Mouse (Mus musculus) kidney, adult 2 months (tissue): ENCODE measurements around the gene Prkd2. TPM values are rescaled to one million over a fixed set of nuclear protein-coding genes. Genes with fewer than 3 reads are reported as not detected.

Experiments used
- DNase-seq: peaks from one replicate; pipeline ENCODE4 v3.0.0; 2021
- H3K27ac ChIP-seq: fragments of 200-500 bp; 2 replicates; pipeline ENCODE4 v1.5.1; 2012; ENCODE audit warnings: low read depth, low read length, control low read depth, inconsistent platforms; ENCODE audit not compliant: insufficient read depth
- H3K27me3 ChIP-seq: fragments of 200-500 bp; replicated peaks from 2 replicates; pipeline ENCODE4 v1.6.1; 2012; ENCODE audit warnings: mild to moderate bottlenecking, moderate library complexity, low read length, inconsistent platforms; ENCODE audit not compliant: control insufficient read depth, insufficient read depth
- H3K36me3 ChIP-seq: fragments of 200-500 bp; 2 replicates; pipeline ENCODE4 v1.6.1; 2012; ENCODE audit warnings: mild to moderate bottlenecking, moderate library complexity, low read length, inconsistent platforms; ENCODE audit not compliant: control insufficient read depth, insufficient read depth
- H3K4me1 ChIP-seq: fragments of 200-500 bp; 2 replicates; pipeline ENCODE4 v1.6.1; 2011; ENCODE audit warnings: low read length; ENCODE audit not compliant: control insufficient read depth, insufficient read depth
- H3K4me3 ChIP-seq: fragments of 200-500 bp; 2 replicates; pipeline ENCODE4 v1.5.1; 2011; ENCODE audit warnings: mild to moderate bottlenecking, low read depth, low read length, control low read depth; ENCODE audit not compliant: insufficient read depth
- CTCF ChIP-seq: fragments of 200-500 bp; conservative IDR thresholded peaks from 2 replicates; pipeline ENCODE4 v1.5.1; 2011; ENCODE audit warnings: low read depth, mild to moderate bottlenecking, control low read depth, low read length, moderate library complexity, mixed read lengths; ENCODE audit not compliant: insufficient read depth, insufficient read length
- POLR2A ChIP-seq: fragments of 200-500 bp; IDR thresholded peaks from one replicate; pipeline ENCODE4 v1.6.1; 2011; ENCODE audit warnings: low read depth, low read length, control low read depth
- WGBS: fragments of 180-500 bp; shearing (Covaris S2); methylation state at CpG from one replicate; pipeline ENCODE4 v1.1.7; 2018; 5-methylcytosine and 5-hydroxymethylcytosine counted together
- polyA plus RNA-seq: library from polyadenylated mRNA; depleted of rRNA; stranded (reverse); fragments of >200 nt; gene quantifications from 2 replicates; pipeline ENCODE4 v1.2.3, GENCODE M21; 2012

Prkd2 gene
- polyA plus RNA-seq, 1 experiment = 23.3 TPM

DNA sequence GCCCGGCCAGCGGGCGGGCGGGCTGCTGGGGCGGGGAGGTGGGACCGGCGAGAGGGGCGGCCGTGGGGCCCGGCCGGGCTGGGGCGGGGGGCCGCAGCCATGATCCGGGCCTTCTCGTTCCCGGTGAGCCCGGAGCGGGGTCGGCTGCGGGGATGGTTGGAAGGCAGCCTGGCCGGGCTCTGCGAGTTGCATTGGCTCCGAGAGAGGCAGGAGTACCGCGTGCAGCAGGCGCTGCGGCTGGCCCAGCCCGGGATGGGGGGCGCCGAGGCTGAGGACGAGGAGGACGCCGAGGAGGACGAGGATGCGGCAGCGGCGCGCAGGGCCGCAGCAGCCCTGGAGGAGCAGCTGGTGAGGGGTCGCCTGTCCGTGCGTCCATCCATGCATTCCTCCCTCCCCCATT lies 32.6 kb downstream of the Prkd2 start:
- no peaks in the 10 kb centered on the region for H3K27me3 ChIP-seq
- H3K36me3 ChIP-seq = no peaks in the 10 kb centered on the region
- TF ChIP-seq POLR2A (no peak), CTCF (no peak)
- H3K4me3 ChIP-seq = peak overlapping the region; percentile 52
- H3K4me1 ChIP-seq = no peaks in the 10 kb centered on the region
- DNase-seq = no peak
- under 1% methylated on average over 35 of the region's 42 CpGs for WGBS
- H3K27ac ChIP-seq = no peak overlapping the region

DNA sequence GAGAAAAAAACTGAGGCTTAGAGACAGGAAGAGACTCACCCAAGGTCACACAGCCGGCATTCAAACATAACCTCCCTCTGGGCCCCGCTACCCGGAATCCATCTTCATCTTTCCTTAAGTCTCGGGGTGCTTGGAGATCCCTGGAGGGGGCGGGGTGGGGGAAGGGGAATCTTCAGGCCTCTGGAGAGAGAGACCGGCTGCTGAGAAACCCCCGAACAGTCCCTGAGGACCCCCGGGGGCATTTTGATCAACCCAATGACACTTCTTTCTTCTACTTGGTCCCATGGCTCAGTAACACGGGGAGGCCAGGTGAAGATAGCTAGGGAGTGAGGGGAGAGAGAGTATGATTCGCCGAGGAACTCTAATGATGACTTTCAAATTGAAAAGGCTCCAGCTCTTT lies 33.3 kb downstream of the Prkd2 start:
- H3K27me3 ChIP-seq = no peaks in the 10 kb centered on the region
- H3K36me3 ChIP-seq = no peaks in the 10 kb centered on the region
- no peak for DNase-seq
- H3K27ac ChIP-seq = no peak overlapping the region
- peak overlapping the region; percentile 52; the same call in 1 of the 2 replicates for H3K4me3 ChIP-seq
- 32% methylated on average over 11 of the region's 11 CpGs for WGBS
- TF ChIP-seq POLR2A (no peak), CTCF (no peak)
- no peaks in the 10 kb centered on the region for H3K4me1 ChIP-seq

DNA sequence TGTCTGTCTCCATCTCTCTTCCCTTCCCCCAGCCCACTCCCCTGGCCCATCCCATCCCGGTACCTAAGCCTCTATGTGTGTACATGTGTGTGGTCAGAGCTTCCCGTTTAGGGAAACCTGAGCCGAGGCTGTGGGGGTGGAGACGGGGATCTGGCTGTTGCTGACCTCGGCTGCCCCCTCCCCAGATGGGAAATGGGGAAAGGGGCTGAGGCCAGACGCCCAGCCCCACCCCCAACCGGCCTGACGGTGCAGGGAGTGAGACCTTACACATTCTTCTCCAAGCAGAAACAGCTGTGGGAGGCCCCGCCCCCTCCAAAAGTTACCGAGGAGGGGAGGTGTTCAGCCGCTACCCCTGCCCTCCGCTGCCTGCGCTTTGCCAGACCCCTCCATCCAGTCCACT lies 33.9 kb downstream of the Prkd2 start:
- no peaks in the 10 kb centered on the region for H3K4me1 ChIP-seq

DNA sequence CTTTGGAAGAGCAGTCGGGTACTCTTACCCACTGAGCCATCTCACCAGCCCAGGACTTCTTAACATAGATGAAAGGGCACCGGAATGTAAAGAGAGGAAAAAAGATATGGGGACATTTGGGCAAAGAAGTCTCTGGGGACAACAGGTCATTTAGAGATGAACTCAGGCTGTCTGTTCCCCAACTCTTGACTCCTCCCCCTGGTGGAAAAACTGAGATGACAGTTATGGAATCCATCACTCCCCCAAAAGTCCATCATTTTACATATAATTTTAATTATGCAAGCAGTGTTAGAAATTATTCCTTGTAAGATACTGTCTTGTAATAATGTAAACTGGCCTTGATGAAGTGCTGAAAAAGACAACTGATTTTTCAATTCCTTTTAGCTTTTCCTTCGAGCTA lies 35.0 kb downstream of the Prkd2 start:
- no peak for TF ChIP-seq POLR2A
- no peak for TF ChIP-seq CTCF
- Histone ChIP-seq H3K27me3 (no peaks in the 10 kb centered on the region), H3K36me3 (no peaks in the 10 kb centered on the region), H3K27ac (no peak overlapping the region), H3K4me3 (no peak overlapping the region), H3K4me1 (no peaks in the 10 kb centered on the region)
- WGBS = 78% methylated on average over 3 of the region's 3 CpGs
- DNase-seq = no peak

More for the DNA sequence above, 33.9 kb downstream of the Prkd2 start:
- H3K27ac ChIP-seq = no peak overlapping the region
- H3K27me3 ChIP-seq = no peaks in the 10 kb centered on the region
- DNase-seq = peak; percentile 16
- H3K4me3 ChIP-seq = no peak overlapping the region
- 39% methylated on average over 13 of the region's 13 CpGs for WGBS
- TF ChIP-seq CTCF (no peak), POLR2A (no peak)
- no peaks in the 10 kb centered on the region for H3K36me3 ChIP-seq

DNA sequence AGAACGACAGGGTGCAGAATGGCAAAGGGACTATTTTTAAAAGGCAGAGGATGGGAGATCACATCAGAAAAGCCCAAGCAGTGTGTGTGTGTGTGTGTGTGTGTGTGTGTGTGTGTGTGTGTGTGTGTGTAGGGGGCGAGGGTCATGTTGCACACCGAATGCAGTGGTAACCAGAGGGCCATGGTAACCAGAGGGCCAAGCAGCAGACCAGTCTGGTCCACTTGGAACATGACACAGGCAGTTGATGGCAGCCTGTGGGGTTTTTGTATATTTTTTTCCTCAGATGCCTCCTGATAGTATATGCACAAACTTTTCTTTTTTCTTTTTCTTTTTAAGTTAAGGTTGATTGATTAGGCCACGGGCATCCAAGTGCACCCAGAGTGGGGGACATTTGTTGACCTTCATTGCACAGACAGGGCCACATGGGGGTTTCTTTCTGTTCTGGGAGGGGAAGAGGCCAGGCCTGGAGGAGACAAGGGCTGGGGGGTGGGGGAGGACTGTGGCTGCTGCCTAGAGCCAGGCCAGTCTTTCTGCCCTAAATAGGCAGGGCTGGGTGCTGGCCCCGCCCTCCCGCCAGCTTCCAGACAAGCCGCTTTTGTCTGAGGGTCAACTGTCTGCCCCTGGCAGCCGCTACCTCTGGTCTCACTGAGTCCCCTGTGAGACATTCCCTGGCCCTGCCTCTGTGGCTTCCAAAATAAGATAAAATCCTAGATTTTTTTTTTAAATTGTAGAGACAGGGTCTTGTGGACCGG lies 37.3 kb downstream of the Prkd2 start:
- TF ChIP-seq POLR2A (no peak), CTCF (no peak)
- Histone ChIP-seq H3K27me3 (no peaks in the 10 kb centered on the region), H3K4me1 (no peaks in the 10 kb centered on the region), H3K4me3 (no peak overlapping the region), H3K36me3 (no peaks in the 10 kb centered on the region), H3K27ac (no peak overlapping the region)
- WGBS = 44% methylated on average over 9 of the region's 9 CpGs
- DNase-seq = peak; percentile 21

DNA sequence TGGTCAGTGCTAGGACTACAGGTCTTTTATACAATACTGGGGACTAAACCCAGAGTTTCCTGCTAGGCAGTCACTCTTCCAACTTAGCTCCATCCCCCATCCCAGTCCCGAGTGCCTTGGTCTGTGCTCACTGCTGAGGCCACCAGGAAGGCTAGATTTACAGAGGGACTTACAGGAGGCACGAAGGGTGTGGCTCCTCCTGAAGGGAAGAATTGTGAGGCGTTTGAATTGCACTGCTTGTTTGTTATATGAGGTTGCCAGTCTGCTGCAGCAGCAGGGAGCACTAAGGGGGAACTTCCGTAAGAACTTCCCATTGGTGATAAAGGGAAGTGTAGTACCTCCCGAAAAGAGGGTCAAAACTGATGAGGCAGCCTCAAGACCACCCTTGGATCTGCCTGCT lies 37.9 kb downstream of the Prkd2 start:
- 63% methylated on average over 5 of the region's 5 CpGs for WGBS
- Histone ChIP-seq H3K4me3 (no peak overlapping the region), H3K27ac (no peak overlapping the region), H3K4me1 (no peaks in the 10 kb centered on the region), H3K27me3 (no peaks in the 10 kb centered on the region), H3K36me3 (no peaks in the 10 kb centered on the region)
- DNase-seq = no peak
- TF ChIP-seq POLR2A (no peak), CTCF (no peak)

DNA sequence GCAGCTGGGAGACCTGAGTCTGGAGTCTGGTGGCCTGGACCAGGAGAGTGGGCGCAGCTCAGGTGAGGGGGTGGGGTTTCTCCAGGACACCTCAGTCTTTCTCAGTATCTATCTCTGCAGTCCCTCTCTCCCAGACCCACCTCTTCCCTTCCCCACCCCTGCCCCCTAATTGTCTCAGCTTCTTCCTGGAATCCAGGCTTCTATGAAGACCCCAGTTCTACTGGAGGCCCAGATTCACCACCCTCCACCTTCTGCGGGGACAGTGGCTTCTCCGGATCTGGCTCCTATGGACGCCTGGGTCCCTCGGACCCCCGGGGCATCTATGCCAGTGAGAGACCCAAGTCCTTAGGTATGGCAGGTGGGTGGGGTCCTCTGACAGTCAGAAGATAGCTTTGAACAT lies 40.5 kb downstream of the Prkd2 start:
- no peaks in the 10 kb centered on the region for H3K36me3 ChIP-seq
- H3K4me1 ChIP-seq = no peaks in the 10 kb centered on the region
- DNase-seq = no peak
- H3K4me3 ChIP-seq = no peak overlapping the region
- H3K27me3 ChIP-seq = no peaks in the 10 kb centered on the region
- no peak overlapping the region for H3K27ac ChIP-seq
- TF ChIP-seq POLR2A (no peak), CTCF (no peak)
- WGBS = 95% methylated on average over 6 of the region's 6 CpGs
